Mouse (Mus musculus) adrenal gland, adult 8-10 months (tissue): Measurements from ENCODE around the gene Slpi. TPM values are rescaled to one million over a fixed set of nuclear protein-coding genes. Genes with fewer than 3 reads are reported as not detected.

ENCODE experiments used
- DNase-seq: peaks from one replicate; pipeline ENCODE4 v3.0.0; 2022
- total RNA-seq, 4 experiments: library from RNA; stranded (reverse); gene quantifications; 2 replicates each; pipeline ENCODE4 v1.2.4; 2022

Slpi gene
- total RNA-seq = 10 to 100 TPM in 3 of 4 experiments, 1 to 10 TPM in 1; 8.5 to 24.2 (median 22.2) TPM

DNA sequence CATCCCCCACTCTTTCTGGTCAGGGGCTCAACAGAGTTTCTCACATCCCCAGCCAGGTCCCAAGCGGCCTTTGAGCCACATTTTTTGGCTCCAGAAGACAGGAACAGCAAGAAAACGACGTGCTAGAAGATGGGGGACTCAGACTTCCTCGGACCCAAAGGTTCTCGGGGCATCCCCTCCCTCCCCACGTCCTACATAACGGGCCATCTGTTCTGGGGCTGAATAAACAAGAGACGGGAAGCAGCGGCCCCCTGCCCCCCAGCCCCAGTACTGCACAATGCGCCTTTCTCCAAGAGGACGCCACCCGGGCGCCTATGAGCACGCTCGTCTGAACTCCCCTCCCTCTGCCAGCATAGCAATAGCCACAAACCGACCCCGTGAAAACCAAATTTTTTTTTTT, at the start of gene Slpi:
Gene Slpi (minus strand): TSS at position 76 of the 400 bp plus-strand sequence.
- no peak for DNase-seq

GRCm38 (mm10) chr2:164438257-164438656, 49.4 kb upstream of the Slpi start:
- DNase-seq = no peak

- DNase-seq = no peak
These were observed 48.8 kb upstream of the Slpi start for GRCm38 (mm10) chr2:164437710-164438109.

DNA sequence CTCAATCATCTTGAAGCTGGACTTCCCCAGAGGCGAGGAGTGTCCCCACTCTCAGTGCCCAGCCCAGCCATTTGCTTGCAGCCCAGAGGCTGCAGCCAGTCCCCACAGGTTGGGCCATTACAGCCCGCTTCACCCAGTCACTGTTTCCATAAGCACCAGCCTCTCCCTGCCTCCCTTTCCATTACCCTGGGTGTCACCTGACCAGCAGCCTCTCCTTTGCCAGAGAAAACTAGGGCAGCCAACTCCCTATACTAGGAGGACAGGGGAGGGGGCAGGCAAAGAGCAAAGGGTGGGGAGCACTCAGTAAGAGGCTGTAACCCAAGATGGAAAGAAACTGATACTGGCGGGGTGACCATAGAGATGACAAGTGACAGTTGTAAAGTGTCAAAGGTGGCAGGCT, 48.1 kb upstream of the Slpi start:
- no peak for DNase-seq

DNA sequence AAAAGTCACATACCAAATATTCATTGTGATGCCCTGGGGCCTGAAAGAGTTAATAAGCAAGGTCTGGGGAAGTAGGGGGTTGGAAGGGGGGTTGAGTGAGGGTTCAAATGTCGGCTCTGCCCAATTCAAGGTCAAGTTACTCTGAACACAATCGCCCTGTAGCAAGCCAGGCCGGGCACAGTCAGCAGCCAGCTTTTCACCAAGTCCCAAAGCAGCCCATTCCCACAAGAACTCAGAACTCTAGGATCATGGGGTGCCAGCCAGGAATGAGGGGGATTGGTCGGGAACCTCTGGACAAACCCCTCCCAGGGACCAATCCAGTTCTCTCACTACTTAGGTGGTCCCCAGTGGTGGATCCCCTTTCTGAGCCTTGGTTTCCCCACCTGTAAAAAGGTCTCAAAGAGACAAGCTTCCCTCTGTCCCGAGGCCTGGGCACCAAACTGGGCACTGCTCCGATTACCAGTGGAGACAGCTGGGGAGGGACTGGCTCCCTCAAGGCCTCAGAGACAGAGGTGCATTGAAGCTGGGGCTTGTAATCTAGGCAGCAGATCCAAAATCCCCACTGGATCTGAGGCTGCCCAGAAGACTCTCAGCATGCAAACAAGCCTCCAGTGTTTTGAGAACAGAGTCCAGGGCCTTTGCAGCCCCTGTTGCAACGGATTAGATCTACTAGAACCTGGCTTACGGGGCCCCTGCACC, 47.5 kb upstream of the Slpi start:
- no peak for DNase-seq

DNA sequence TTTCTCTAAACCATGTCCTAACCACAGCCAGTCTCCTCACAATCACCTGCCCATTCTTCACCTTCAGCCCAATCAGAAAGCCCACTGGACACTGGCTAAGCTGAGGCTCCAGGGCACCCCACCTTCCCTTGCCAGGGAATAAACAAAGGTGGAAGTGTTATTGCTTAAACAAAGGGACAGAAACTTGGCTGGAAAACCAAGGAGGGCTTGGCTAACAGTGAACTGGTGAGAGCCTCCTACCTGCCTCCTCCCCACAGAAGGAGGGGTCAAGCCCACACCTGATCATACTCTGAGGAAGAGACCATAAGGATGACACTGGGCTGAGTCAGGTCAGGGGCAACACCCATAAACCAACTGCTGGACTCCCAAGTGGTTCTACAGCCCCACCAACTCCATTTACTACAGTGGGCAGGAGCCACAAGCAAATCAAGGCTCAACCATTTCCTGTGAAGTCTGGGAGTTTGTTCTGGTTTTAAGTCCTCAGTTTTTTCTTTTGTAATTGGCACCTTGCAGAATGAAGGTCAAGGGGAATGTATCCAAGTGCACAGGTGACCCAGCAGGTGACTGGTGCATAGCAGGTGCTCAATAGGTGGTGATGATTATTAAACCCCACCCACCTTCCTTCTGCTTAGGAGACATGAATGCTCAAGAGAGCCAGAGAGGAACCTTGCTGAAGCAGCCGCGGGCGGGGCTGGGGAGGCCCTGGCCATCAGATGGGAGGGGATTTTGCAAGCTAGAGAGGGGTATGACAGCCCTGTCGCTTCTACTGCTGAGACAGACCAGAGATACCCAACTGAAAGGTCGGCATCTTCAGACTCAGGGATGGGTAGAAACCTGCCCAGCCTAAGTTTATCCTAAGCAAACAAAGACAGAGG, 46.6 kb upstream of the Slpi start:
- no peak for DNase-seq

DNA sequence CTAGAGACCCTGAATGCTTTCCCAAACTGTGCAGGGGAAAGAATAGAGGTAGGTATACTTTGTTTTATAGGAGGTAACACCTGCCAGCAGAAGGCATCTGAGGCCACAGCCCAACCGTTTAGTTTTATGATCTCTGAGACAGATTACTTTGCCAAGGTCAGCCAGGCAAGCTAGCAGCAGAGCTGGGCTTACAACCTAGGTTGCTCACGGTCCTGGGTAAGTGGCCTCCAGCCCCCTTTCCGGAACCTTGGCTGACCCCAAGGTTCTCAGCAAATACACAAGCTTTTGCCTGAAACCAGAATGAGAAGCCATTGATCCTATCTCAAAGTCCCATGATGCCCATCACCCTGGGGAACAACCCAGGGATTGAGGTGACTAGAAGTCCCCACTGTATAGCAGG, 45.8 kb upstream of the Slpi start:
- no peak for DNase-seq

DNA sequence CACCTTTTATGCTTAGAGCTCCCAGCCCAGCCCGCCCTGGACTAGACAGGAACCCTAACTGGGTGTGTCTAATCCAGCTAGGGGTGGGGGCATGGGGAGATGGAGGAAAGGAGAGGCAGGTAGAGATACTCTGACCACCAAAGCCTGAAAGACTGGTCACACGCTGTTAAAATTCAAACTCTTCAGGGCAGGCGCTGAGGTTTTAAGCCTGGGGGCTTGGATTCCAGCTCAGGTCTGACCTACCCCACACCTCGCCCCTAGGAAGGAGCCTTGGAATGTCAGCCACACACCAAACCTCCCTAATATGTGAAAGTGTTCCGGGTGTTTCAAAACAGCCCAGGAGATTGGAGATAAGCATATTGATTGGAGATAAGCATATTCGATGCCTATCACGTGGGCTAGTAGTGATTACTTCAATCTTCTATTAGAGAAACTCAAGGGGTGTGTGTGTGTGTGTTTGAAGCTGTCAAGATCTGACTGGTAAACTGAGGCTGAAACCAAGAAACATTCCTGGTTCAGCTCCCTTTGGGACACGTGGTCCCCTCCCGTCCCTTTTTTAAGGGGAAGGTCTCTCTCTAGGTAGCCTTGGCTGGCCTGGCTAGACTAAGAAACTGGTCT, 44.5 kb upstream of the Slpi start:
- no peak for DNase-seq

- DNase-seq = no peak
These were observed 43.8 kb upstream of the Slpi start for GRCm38 (mm10) chr2:164432541-164433191.

DNA sequence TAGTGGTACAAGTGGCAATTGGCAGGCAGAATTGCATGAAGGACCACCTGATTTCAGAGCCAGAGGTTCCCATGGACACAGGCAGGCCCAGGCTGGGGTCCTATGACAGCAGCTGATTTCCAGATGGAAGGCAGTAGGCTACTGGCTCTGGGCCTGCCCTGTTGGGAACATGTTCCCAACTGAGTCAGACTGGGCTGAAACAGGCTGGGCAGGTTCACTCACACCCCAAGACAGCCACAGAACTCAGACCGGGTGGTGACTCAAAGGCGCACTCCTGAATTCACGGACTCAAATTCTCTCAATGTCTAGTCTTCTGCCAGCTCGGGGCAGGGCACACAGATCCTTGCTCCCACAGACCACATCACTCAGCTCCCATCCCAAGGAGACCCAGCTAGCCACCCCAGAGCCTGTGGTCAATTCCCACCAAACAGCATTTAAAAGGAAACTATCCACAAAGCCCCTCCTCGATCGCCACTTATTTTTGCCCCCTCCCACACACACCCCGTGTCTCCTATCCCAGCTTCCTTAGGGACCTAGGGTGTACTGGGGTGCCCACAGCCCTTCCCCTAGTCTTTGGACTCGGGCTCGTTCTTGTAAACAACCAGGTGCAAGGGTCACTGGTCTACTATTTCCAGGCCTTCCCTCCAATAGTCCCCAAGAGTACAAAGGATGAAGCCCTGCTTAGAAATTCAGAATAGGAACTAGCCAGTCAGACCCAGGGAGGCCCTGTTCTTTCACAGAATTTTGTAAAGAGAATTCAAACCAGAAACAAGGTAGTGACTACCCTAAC, 43.0 kb upstream of the Slpi start:
- no peak for DNase-seq

- DNase-seq = no peak
These were observed 41.8 kb upstream of the Slpi start for GRCm38 (mm10) chr2:164430697-164431096.

GRCm38 (mm10) chr2:164429881-164430615, 41.2 kb upstream of the Slpi start:
- no peak for DNase-seq

DNA sequence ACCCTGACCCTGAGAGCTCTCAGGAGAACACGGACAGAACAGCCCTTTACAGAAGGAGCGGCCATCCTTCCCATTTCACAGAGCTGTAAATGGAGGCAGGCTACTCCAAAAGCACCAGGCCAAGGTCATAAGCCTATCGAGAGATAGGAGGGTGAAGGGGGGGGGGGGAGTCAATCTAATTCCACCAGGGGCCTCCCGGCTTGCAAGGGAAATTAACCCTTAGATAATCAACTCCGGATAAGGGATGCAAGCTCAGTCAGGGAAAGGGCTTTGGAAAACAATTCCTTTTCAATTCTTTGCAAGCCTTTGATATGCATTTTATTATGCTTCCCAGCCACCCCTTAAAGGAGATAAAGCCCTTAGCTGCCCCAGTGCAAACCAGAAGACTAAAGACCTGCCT, 39.6 kb upstream of the Slpi start:
- DNase-seq = no peak

- DNase-seq = no peak
These were observed 38.1 kb upstream of the Slpi start for GRCm38 (mm10) chr2:164426952-164427351.

DNA sequence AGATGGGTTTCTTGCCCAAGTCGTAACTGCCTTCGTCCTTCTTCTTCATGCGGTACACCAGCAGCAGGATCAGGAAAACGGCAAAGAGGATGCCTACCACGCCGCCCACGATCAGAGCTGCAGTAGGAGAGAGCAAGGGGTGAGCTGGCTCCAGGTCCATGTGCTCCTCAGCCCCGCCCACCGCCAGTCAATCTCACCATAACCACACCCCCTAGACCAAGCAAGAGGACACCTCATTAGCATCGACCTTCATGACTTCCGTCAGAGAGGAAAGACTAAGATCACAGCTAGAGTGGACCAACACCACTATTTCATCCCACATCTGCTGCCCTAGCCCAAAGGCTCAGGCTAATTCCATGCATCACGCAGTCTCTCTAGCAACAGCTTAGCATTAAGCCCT, 37.2 kb upstream of the Slpi start:
- no peak for DNase-seq

- DNase-seq = no peak
These were observed 36.5 kb upstream of the Slpi start for GRCm38 (mm10) chr2:164425401-164425800.

DNA sequence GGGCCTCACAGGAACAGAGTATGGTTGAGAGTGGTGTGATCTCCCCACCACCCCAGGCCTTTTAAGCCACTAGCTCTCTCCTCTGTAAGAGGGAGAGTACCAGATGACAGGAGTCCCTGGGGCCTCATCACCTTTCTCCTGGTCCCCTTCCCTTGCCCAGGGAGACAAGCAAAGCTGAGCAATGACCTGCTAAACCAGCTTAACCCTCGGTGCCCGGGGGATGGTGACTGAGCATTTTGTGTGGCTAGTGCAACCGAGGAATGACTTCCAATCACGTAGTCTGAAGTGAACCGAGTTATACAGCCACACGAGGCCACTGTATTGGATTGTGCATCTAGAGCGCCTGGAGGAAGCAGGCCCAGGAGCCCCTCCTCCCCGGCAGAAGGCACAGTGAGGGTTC, 35.5 kb upstream of the Slpi start:
- DNase-seq = no peak

GRCm38 (mm10) chr2:164423464-164423863, 34.6 kb upstream of the Slpi start:
- DNase-seq = no peak

- DNase-seq = no peak
These were observed 33.9 kb upstream of the Slpi start for GRCm38 (mm10) chr2:164422675-164423393.

DNA sequence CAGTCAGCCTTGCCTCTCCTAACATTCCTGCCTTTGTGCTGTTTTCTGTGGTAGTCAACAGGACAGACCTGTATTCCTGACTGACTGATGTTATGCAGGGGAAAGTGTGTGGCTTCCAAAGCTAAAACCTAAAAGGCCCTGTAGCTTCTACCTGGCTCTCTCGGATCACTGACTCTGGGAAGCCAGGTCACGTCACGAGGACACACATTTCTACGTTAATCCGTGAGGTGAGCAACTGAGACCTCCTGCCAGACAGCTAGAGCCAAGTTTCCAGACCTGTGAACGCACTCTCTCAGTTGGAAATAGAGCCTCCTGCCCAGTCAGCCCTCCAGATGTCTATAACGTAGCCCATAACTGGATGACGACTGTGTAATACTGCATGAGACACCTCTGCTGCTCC, 33.1 kb upstream of the Slpi start:
- no peak for DNase-seq

DNA sequence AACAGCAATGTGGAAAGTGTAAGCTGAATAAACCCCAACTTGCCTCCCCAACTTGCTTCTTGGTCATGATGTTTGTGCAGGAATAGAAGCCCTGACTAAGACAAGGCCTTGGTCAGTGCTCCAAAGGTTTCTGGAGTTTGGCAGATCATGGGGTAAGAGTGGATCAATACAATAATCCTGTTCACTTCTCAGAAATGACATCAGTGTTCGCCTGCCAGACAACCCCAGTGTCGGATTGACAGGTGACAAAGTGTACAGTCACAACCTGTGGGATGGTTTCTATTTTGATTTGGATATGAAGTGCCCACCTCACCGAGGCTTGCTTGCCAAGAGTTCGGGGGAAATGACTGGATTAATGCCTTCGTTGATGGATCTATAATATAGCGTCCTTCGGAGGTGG, 32.4 kb upstream of the Slpi start:
- DNase-seq = no peak
